In the genomic region with DNA sequence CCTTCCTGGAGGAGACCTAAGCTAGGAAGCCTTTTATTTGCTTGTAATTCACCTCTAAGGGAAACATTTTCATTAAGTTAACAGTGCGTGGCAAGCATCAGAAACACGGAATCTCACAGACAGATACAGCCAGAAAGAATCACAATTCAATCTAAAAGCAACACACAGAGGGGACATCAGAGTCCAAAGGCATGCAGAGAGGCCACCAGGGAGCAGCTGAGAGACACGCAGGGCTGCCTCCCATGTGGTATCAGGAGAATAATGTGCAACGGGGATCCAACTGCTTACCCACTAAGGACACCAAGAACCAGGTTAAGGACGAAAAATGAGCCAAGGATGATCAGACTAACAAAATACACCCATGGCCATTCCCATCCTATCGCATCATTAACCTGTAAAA, we compare ENCODE assay signal across 14 mouse cellular contexts.
DNase-seq lines count a peak whose midpoint lies in the region; ATAC-seq and TF ChIP-seq lines count a peak whose summit lies in the region.
"Had no signal": no experiment of that assay in that cellular context is flagged by ENCODE, and none has a peak within 500 bp of the region (broad histone marks: within the 10 kb centered on the region; RNA-seq: fewer than 3 reads in every experiment).

No protein-coding gene starts in this region.

- H3K36me3 ChIP-seq in kidney, embryonic 16.5 days (ENCODE audit: insufficient read depth, low read length) = no peaks in the 10 kb centered on the region
- H3K36me3 ChIP-seq in midbrain, postnatal 0 days (ENCODE audit: insufficient read depth, low read length) = no peaks in the 10 kb centered on the region
- no peaks in the 10 kb centered on the region for H3K36me3 ChIP-seq in midbrain, embryonic 10.5 days
- no peaks in the 10 kb centered on the region for H3K36me3 ChIP-seq in stomach, postnatal 0 days (ENCODE audit: control insufficient read depth, insufficient read depth, low read length)
- H3K36me3 ChIP-seq: embryonic facial prominence, embryonic 12.5 days; intestine, embryonic 15.5 days had no signal

- DNase-seq in CD4-positive, CD25-positive, alpha-beta regulatory T cell, adult 2 months (ENCODE audit: low read depth, low spot score) = peak; percentile 28
- DNase-seq in kidney, postnatal 36 days = no peak
- DNase-seq in midbrain, postnatal 0 days (ENCODE audit: low spot score) = peak; percentile 12
- DNase-seq in midbrain, embryonic 10.5 days (ENCODE audit: low spot score) = no peak
- no peak for DNase-seq in stomach, postnatal 0 days (ENCODE audit: low spot score)
- DNase-seq in embryo, embryonic 10 days (ENCODE audit: low spot score) = no peak
- DNase-seq: adrenal gland, adult 8-10 months; cerebellum, postnatal 14 days; left cerebral cortex, postnatal 4 days; thymus, postnatal 14 days had no signal

- H3K9me3 ChIP-seq in kidney, embryonic 16.5 days (ENCODE audit: low read length) = no peaks in the 10 kb centered on the region
- H3K9me3 ChIP-seq in midbrain, postnatal 0 days (ENCODE audit: low read length) = no peaks in the 10 kb centered on the region
- no peaks in the 10 kb centered on the region for H3K9me3 ChIP-seq in midbrain, embryonic 10.5 days (replicated peaks)
- no peaks in the 10 kb centered on the region for H3K9me3 ChIP-seq in stomach, postnatal 0 days (ENCODE audit: control insufficient read depth, low read length)
- H3K9me3 ChIP-seq: embryonic facial prominence, embryonic 12.5 days; intestine, embryonic 15.5 days had no signal

- no peak for TF ChIP-seq EP300 in stomach, postnatal 0 days (optimal IDR thresholded peaks at IDR 0.05)

- no peak overlapping the region for H3K4me2 ChIP-seq in kidney, embryonic 16.5 days (replicated peaks; ENCODE audit: low read depth, low read length)
- H3K4me2 ChIP-seq in midbrain, postnatal 0 days (ENCODE audit: low read depth, low read length, poor library complexity, severe bottlenecking) = no peak overlapping the region
- no peak overlapping the region for H3K4me2 ChIP-seq in stomach, postnatal 0 days (replicated peaks; ENCODE audit: low read depth)
- H3K4me2 ChIP-seq: embryonic facial prominence, embryonic 12.5 days; intestine, embryonic 15.5 days had no signal

- H3K9ac ChIP-seq in kidney, embryonic 16.5 days (replicated peaks; ENCODE audit: low read length) = no peak overlapping the region
- no peak overlapping the region for H3K9ac ChIP-seq in midbrain, postnatal 0 days (replicated peaks; ENCODE audit: low read length, poor library complexity, severe bottlenecking)
- H3K9ac ChIP-seq in stomach, postnatal 0 days (ENCODE audit: low read length) = no peak overlapping the region
- H3K9ac ChIP-seq: embryonic facial prominence, embryonic 12.5 days; intestine, embryonic 15.5 days had no signal

- 24% methylated on average over 6 of the region's 6 CpGs for WGBS in kidney, embryonic 16.5 days
- WGBS in midbrain, postnatal 0 days = 52% methylated on average over 6 of the region's 6 CpGs
- WGBS in midbrain, embryonic 10.5 days = 66% methylated on average over 6 of the region's 6 CpGs
- WGBS in stomach, postnatal 0 days = 56% methylated on average over 6 of the region's 6 CpGs

- peaks cover 13% of the 10 kb centered on the region for H3K4me1 ChIP-seq in kidney, embryonic 16.5 days (ENCODE audit: insufficient read depth, low read length)
- peaks cover 3% of the 10 kb centered on the region; the same call in 1 of the 2 replicates for H3K4me1 ChIP-seq in midbrain, postnatal 0 days (ENCODE audit: insufficient read depth, low read length)
- 0 out of 2 replicates have a peak, but pooled peaks cover 7% of the 10 kb centered on the region for H3K4me1 ChIP-seq in midbrain, embryonic 10.5 days
- no peaks in the 10 kb centered on the region for H3K4me1 ChIP-seq in stomach, postnatal 0 days (replicated peaks; ENCODE audit: control insufficient read depth, insufficient read depth)
- H3K4me1 ChIP-seq: embryonic facial prominence, embryonic 12.5 days; intestine, embryonic 15.5 days had no signal

- no peak for ATAC-seq in CD4-positive, CD25-positive, alpha-beta regulatory T cell, adult 4 months
- ATAC-seq in kidney, embryonic 16.5 days (ENCODE audit: low FRiP score, low TSS enrichment) = 0 out of 2 replicates have a peak, but pooled peaks have one; percentile 40
- ATAC-seq in midbrain, postnatal 0 days (ENCODE audit: low FRiP score) = no peak
- ATAC-seq in stomach, postnatal 0 days (ENCODE audit: low FRiP score, low TSS enrichment) = no peak
- ATAC-seq: intestine, embryonic 15.5 days had no signal

- peak; percentile 54 for TF ChIP-seq CTCF in midbrain, postnatal 0 days (IDR thresholded peaks at IDR 0.05)
- peak; percentile 52 for TF ChIP-seq CTCF in stomach, postnatal 0 days (IDR thresholded peaks at IDR 0.05; ENCODE audit: low read depth)

- H3K4me3 ChIP-seq in kidney, embryonic 16.5 days (ENCODE audit: low read length) = no peak overlapping the region
- no peak overlapping the region for H3K4me3 ChIP-seq in midbrain, postnatal 0 days (ENCODE audit: low read depth, low read length)
- no peak overlapping the region for H3K4me3 ChIP-seq in midbrain, embryonic 10.5 days
- H3K4me3 ChIP-seq in stomach, postnatal 0 days (ENCODE audit: low read depth, low read length) = no peak overlapping the region
- H3K4me3 ChIP-seq: embryonic facial prominence, embryonic 12.5 days; intestine, embryonic 15.5 days had no signal

- H3K27me3 ChIP-seq in kidney, embryonic 16.5 days (ENCODE audit: insufficient read depth, low read length) = no peaks in the 10 kb centered on the region
- H3K27me3 ChIP-seq in midbrain, postnatal 0 days (ENCODE audit: insufficient read depth, low read length) = no peaks in the 10 kb centered on the region
- no peaks in the 10 kb centered on the region for H3K27me3 ChIP-seq in midbrain, embryonic 10.5 days (ENCODE audit: low read depth, poor library complexity, severe bottlenecking)
- no peaks in the 10 kb centered on the region for H3K27me3 ChIP-seq in stomach, postnatal 0 days (ENCODE audit: control insufficient read depth, insufficient read depth, low read length)
- H3K27me3 ChIP-seq: embryonic facial prominence, embryonic 12.5 days; intestine, embryonic 15.5 days had no signal

- no peak overlapping the region for H3K27ac ChIP-seq in kidney, embryonic 16.5 days (ENCODE audit: low read length)
- no peak overlapping the region for H3K27ac ChIP-seq in midbrain, postnatal 0 days (ENCODE audit: low read depth, low read length)
- no peak overlapping the region for H3K27ac ChIP-seq in midbrain, embryonic 10.5 days (replicated peaks)
- no peak overlapping the region for H3K27ac ChIP-seq in stomach, postnatal 0 days (replicated peaks)
- H3K27ac ChIP-seq: embryonic facial prominence, embryonic 12.5 days; intestine, embryonic 15.5 days had no signal

Comparison
In these comparisons a context has a peak if more than half of its experiments do, and no peak if none do; other contexts are left out.
1. DNase-seq: peak in CD4-positive, CD25-positive, alpha-beta regulatory T cell, adult 2 months (single experiment) and midbrain, postnatal 0 days (single experiment); none in kidney, postnatal 36 days (0 of 2), midbrain, embryonic 10.5 days (single experiment), stomach, postnatal 0 days (single experiment) and embryo, embryonic 10 days (single experiment).